Mouse (Mus musculus): ENCODE data around the gene Dnajc27.

Gene Dnajc27

GRCm38 (mm10) chr12:4082132-4083001 is at the start of gene Dnajc27:
Gene Dnajc27, plus strand, starts transcription at chr12:4082583.
- peak; percentile 89 for DNase-seq (ENCODE audit: extremely low spot score, low read depth, low spot score)

- DNase-seq (ENCODE audit: extremely low spot score, low read depth, low spot score): no peak
Measured at GRCm38 (mm10) chr12:4036157-4036556, 46.2 kb upstream of the Dnajc27 start.

- no peak for DNase-seq (ENCODE audit: extremely low spot score, low read depth, low spot score)
Measured at GRCm38 (mm10) chr12:4037511-4037910, 44.9 kb upstream of the Dnajc27 start.

- peak; percentile 37 for DNase-seq (ENCODE audit: extremely low spot score, low read depth, low spot score)
Measured at GRCm38 (mm10) chr12:4038061-4039041, 44.0 kb upstream of the Dnajc27 start, which contains the start of gene Efr3b. Gene Efr3b, minus strand, starts transcription at chr12:4038915.

- DNase-seq (ENCODE audit: extremely low spot score, low read depth, low spot score): no peak
Measured at GRCm38 (mm10) chr12:4039046-4039445, 43.3 kb upstream of the Dnajc27 start.

GRCm38 (mm10) chr12:4042411-4042810 is 40.0 kb upstream of the Dnajc27 start:
- no peak for DNase-seq (ENCODE audit: extremely low spot score, low read depth, low spot score)

GRCm38 (mm10) chr12:4045992-4046391 is 36.4 kb upstream of the Dnajc27 start:
- no peak for DNase-seq (ENCODE audit: extremely low spot score, low read depth, low spot score)

GRCm38 (mm10) chr12:4048031-4048430 is 34.4 kb upstream of the Dnajc27 start:
- no peak for DNase-seq (ENCODE audit: extremely low spot score, low read depth, low spot score)

- no peak for DNase-seq (ENCODE audit: extremely low spot score, low read depth, low spot score)
Measured at GRCm38 (mm10) chr12:4050861-4051425, 31.4 kb upstream of the Dnajc27 start.

GRCm38 (mm10) chr12:4053643-4054042 is 28.7 kb upstream of the Dnajc27 start:
- DNase-seq (ENCODE audit: extremely low spot score, low read depth, low spot score): no peak

- DNase-seq (ENCODE audit: extremely low spot score, low read depth, low spot score): no peak
Measured at GRCm38 (mm10) chr12:4054845-4055244, 27.5 kb upstream of the Dnajc27 start.

- no peak for DNase-seq (ENCODE audit: extremely low spot score, low read depth, low spot score)
Measured at GRCm38 (mm10) chr12:4058321-4058720, 24.1 kb upstream of the Dnajc27 start.

- DNase-seq (ENCODE audit: extremely low spot score, low read depth, low spot score): no peak
Measured at GRCm38 (mm10) chr12:4059683-4060082, 22.7 kb upstream of the Dnajc27 start.

GRCm38 (mm10) chr12:4065498-4065897 is 16.9 kb upstream of the Dnajc27 start:
- no peak for DNase-seq (ENCODE audit: extremely low spot score, low read depth, low spot score)

- no peak for DNase-seq (ENCODE audit: extremely low spot score, low read depth, low spot score)
Measured at GRCm38 (mm10) chr12:4065944-4066343, 16.4 kb upstream of the Dnajc27 start.

- DNase-seq (ENCODE audit: extremely low spot score, low read depth, low spot score): no peak
Measured at GRCm38 (mm10) chr12:4066681-4067459, 15.5 kb upstream of the Dnajc27 start.

- no peak for DNase-seq (ENCODE audit: extremely low spot score, low read depth, low spot score)
Measured at GRCm38 (mm10) chr12:4068551-4068950, 13.8 kb upstream of the Dnajc27 start.

GRCm38 (mm10) chr12:4071671-4072070 is 10.7 kb upstream of the Dnajc27 start:
- no peak for DNase-seq (ENCODE audit: extremely low spot score, low read depth, low spot score)

- DNase-seq (ENCODE audit: extremely low spot score, low read depth, low spot score): no peak
Measured at GRCm38 (mm10) chr12:4075407-4075806, 7.0 kb upstream of the Dnajc27 start.

GRCm38 (mm10) chr12:4076383-4076782 is 6.0 kb upstream of the Dnajc27 start:
- DNase-seq (ENCODE audit: extremely low spot score, low read depth, low spot score): no peak

Measured in hindlimb bud, embryonic 11.5 days (tissue).